Mouse (Mus musculus) bone marrow, adult 2 months (tissue): ENCODE data around the gene E130114P18Rik.

Source experiments
- CTCF ChIP-seq: fragments of 200-500 bp; IDR thresholded peaks from 2 replicates; pipeline ENCODE4 v1.5.1; 2011; ENCODE audit warnings: low read length, control low read depth; ENCODE audit not compliant: control insufficient read depth, insufficient read depth
- POLR2A ChIP-seq: fragments of 200-500 bp; IDR thresholded peaks from 2 replicates; pipeline ENCODE4 v1.6.1; 2011; ENCODE audit warnings: low read depth, mild to moderate bottlenecking, control low read depth, low read length, borderline replicate concordance; ENCODE audit not compliant: control insufficient read depth

- TF ChIP-seq CTCF, result no peak
- no peak for TF ChIP-seq POLR2A
Observed at GRCm38 (mm10) chr4:97771426-97771825, 6.5 kb downstream of the E130114P18Rik start.
